Mouse (Mus musculus) left cerebral cortex, postnatal 14 days (tissue): ENCODE measurements around the gene 2510009E07Rik. TPM values are rescaled to one million over a fixed set of nuclear protein-coding genes. Genes with fewer than 3 reads are reported as not detected.

Experiments
- DNase-seq, 2 experiments: peaks; one replicate each; pipeline ENCODE4 v3.0.0; 2021 to 2022; ENCODE audit warnings: low spot score in 2 of 2, mixed read lengths in 1 of 2
- intact Hi-C: fragments of 180-260 bp; cut with DNase I; formaldehyde crosslinking; loops from one replicate; pipeline ENCODE4 v1.15.1; 2025
- long read RNA-seq, 2 experiments: library from polyadenylated mRNA; stranded (forward); transcript quantifications; one replicate each; pipeline ENCODE4 v2.0.0; 2021
- total RNA-seq, 2 experiments: library from RNA; stranded (reverse); gene quantifications; 2 replicates each; pipeline ENCODE4 v1.2.3; 2021

Gene 2510009E07Rik
- total RNA-seq, result 10 to 100 TPM; 54.7 to 59.9 TPM
- long read RNA-seq, experiment 1, full-length matches to known transcripts, result 32 of 41 reads
- long read RNA-seq, experiment 1, partial matches to known transcripts, result 0 of 41 reads
- long read RNA-seq, experiment 1, other reads (novel, unspliced or antisense), result 9 of 41 reads
- long read RNA-seq, experiment 2, full-length matches to known transcripts, result 30 of 42 reads
- long read RNA-seq, experiment 2, partial matches to known transcripts, result 0 of 42 reads
- long read RNA-seq, experiment 2, other reads (novel, unspliced or antisense), result 12 of 42 reads

GRCm38 (mm10) chr16:21694463-21695241 is at the start of gene 2510009E07Rik:
Gene 2510009E07Rik (minus strand): TSS chr16:21694665.
- peak; percentile 90 to 93 for DNase-seq
- intact Hi-C loops, result loop anchor here (5.0 kb wide), 1 partner anchor 42 kb away; no protein-coding TSS in a partner anchor

- intact Hi-C loops, result no loop called here
- no peak for DNase-seq
These were observed 48.9 kb upstream of the 2510009E07Rik start for GRCm38 (mm10) chr16:21743401-21743800.

- intact Hi-C loops, result no loop called here
These were observed 48.4 kb upstream of the 2510009E07Rik start for GRCm38 (mm10) chr16:21742898-21743297.

DNA sequence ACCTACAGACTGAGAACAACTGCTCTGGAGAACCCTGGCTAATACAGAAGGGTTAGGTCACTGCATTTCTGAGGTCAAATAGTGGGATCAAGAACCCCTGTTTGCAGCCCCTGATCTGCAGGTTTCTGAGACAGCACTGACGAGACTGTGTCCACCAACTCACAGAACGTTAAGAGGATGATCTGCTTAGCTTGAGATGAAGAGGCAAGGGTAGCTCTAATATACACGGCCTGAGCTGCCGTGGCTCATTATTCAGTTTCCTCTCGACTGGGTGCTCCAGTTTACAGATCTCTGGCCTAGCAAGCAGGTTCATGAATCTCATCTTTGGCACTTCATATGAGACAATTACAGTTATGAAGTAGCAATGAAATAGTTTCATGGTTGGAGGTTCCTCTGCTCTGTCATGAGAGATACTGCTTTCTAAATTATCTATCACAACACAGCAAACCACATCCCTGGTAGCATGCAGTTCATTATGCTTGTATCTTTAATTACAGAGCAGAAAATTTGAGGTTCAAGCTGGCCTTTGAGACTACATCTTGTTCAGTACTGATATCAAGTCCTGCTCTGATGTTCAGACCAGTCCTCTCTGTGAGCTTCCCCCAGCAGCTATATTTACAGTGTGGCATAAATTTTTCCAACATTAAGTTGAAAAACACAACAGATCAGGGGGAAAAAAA is 47.9 kb upstream of the 2510009E07Rik start:
- intact Hi-C loops, result no loop called here
- no peak for DNase-seq

More at GRCm38 (mm10) chr16:21742898-21743297, 48.4 kb upstream of the 2510009E07Rik start:
- no peak for DNase-seq

- intact Hi-C loops, result no loop called here
- no peak for DNase-seq
These were observed 47.1 kb upstream of the 2510009E07Rik start for GRCm38 (mm10) chr16:21741542-21741941.

GRCm38 (mm10) chr16:21735638-21736037 is 41.2 kb upstream of the 2510009E07Rik start:
- intact Hi-C loops, result no loop called here

DNA sequence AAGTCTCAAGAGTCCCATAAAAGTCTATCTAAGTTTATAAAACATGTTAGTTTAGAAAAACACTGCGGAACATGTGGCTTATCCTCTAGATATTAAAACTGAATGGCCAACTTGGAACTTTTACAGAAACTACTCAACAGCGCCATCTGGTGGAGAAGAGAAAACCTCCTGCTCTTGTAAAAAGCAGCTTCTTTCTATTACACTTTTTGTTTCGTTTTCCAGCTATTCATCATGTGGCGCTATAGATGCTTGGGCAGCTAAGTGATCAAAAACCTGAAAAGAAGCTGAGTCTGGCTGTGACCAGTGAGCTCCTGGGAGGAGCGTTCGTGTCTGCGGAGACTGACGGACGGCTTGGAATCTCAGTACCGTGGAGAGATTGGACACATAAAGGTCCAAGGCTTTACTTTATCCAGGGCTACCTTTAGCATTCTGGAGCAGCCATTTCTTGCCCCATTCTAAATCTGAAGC is 33.5 kb upstream of the 2510009E07Rik start:
- peak; percentile 79 to 87 for DNase-seq
- intact Hi-C loops, result loop anchor here (5.0 kb wide), 2 partner anchors 111 to 241 kb away; no protein-coding TSS in a partner anchor

More at GRCm38 (mm10) chr16:21735638-21736037, 41.2 kb upstream of the 2510009E07Rik start:
- no peak for DNase-seq

DNA sequence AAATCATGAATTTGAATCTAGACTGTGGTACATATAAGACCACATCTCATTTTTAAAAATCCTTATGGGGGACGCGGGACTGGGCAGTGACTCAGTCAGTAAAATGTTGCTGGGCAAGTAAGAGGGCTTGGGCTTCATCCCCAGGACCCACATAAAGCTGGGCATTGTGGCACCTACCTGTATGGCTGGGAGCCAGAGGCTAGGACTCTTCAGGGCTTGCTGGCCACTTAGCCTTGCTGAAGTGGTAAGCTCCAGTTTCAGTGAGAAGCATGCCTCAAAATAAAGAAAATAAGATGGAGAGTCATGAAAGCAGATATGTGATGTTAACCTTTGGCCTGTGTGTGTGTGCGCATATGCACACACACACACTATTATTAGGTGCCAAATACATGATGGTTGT is 33.0 kb upstream of the 2510009E07Rik start:
- intact Hi-C loops, result loop anchor here (5.0 kb wide), 2 partner anchors 110 to 240 kb away; no protein-coding TSS in a partner anchor
- no peak for DNase-seq

- peak in 1 of 2 experiments; percentile 16 for DNase-seq
- intact Hi-C loops, result no loop called here
These were observed 29.8 kb upstream of the 2510009E07Rik start for GRCm38 (mm10) chr16:21724261-21724660.

- no peak for DNase-seq
- intact Hi-C loops, result no loop called here
These were observed 25.3 kb upstream of the 2510009E07Rik start for GRCm38 (mm10) chr16:21719770-21720169.

DNA sequence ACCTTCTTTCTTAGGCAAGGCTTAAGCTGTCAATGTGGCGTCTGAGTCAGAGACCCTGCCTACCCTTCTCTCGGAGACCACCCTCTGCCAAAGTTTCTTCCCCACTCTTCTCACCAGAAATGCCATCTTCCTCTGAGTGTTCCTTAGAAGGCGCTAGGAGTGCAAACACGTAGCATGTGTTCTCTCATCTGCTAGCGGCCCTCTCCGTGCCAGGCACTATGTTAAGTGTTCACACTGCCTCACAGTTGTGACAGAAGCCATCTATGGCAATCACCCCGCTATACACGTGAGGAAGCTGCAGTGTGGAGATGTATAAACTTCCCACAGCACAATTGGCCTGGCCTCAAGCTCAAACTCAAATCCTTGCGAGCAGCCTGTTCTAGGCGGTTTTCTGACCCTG is 20.1 kb upstream of the 2510009E07Rik start:
- intact Hi-C loops, result no loop called here
- peak; percentile 27 to 62 for DNase-seq

DNA sequence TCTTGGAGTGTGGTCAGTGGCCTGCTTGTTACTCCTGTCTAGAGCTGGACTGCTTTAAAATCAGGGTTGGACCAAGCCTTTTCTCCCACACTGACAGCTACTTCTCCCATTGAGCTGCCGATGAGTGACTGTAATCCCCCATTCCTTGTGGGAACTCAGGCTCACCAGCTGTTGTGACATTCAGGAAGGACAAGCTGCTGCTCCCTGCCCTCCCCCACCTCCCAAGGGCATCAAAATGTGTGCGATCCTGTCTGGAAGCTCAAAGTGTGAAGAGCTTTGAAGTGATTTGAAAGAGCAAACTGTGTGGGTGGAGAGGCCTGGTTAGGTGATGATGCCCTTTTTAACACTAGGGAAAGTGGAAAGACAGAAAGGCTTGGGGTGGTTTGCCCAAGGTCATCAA is 15.9 kb upstream of the 2510009E07Rik start:
- intact Hi-C loops, result no loop called here
- DNase-seq, result no peak

GRCm38 (mm10) chr16:21704691-21705090 is 10.2 kb upstream of the 2510009E07Rik start:
- no peak for DNase-seq
- intact Hi-C loops, result no loop called here

DNA sequence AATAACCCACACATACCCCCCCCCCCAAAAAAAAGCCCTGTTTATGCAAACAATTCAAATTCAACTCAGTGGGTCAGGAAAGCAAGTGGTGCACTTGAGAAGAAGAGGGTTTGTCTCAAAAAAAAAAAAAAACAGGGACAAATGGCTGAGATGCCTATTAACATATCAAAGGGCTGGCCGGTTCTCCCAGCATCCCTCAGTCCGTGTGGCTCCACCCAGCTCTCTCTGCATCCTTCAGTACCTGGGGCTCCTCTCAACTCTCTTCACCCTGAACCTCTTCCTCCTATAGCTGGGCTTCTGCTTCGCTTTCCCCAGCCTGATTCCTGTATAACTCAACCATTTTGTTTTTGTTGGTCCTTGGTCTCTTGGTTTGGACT is 7.8 kb upstream of the 2510009E07Rik start:
- intact Hi-C loops, result no loop called here
- no peak for DNase-seq

- no peak for DNase-seq
- intact Hi-C loops, result no loop called here
These were observed 7.3 kb upstream of the 2510009E07Rik start for GRCm38 (mm10) chr16:21701611-21702313.

GRCm38 (mm10) chr16:21698136-21698535 is 3.7 kb upstream of the 2510009E07Rik start:
- DNase-seq, result no peak
- intact Hi-C loops, result no loop called here

GRCm38 (mm10) chr16:21696946-21697345 is 2.5 kb upstream of the 2510009E07Rik start:
- intact Hi-C loops, result no loop called here
- no peak for DNase-seq

GRCm38 (mm10) chr16:21695242-21695578 is 745 bp upstream of the 2510009E07Rik start:
- DNase-seq, result peak in 1 of 2 experiments; percentile 53
- intact Hi-C loops, result no loop called here

DNA sequence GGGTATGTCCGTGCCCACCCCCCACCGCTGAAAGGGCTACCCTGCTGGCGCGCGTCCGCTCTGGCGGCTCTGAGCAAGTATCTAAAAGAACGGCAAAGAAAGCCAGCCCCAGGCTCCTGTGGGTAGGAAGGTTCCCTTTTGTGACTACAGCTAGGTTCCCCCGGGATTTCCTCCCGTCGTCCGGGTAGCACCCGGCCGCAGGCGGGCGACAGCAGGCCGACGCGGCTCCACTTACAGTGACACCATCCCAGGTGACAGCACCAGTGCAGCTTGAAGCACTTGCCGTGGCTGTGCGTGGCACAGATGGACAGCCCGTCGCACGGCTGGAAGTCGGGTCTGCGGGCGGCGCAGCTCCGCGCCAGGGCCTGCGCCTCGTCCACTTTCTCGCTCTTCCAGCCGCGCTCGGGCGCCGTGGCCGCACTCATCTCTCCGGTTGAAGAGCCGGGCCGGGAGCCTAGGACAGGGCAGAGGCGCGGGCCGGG is 443 bp downstream of the 2510009E07Rik start:
- peak; percentile 47 to 55 for DNase-seq
- intact Hi-C loops, result loop anchor here (5.0 kb wide), 1 partner anchor 42 kb away; no protein-coding TSS in a partner anchor
